Mouse (Mus musculus): ENCODE measurements around the gene Hoxa9. TPM values are rescaled to one million over a fixed set of nuclear protein-coding genes. Genes with fewer than 3 reads are reported as not detected.

Gene Hoxa9
- polyA plus RNA-seq (2015; fragmentation: Illumina TruSeq; extraction: RNeasy Lipid Tissue Mini Kit (QIAGEN cat#74804); ENCODE audit: insufficient read depth, low read depth, low replicate concordance) = not detected

DNA sequence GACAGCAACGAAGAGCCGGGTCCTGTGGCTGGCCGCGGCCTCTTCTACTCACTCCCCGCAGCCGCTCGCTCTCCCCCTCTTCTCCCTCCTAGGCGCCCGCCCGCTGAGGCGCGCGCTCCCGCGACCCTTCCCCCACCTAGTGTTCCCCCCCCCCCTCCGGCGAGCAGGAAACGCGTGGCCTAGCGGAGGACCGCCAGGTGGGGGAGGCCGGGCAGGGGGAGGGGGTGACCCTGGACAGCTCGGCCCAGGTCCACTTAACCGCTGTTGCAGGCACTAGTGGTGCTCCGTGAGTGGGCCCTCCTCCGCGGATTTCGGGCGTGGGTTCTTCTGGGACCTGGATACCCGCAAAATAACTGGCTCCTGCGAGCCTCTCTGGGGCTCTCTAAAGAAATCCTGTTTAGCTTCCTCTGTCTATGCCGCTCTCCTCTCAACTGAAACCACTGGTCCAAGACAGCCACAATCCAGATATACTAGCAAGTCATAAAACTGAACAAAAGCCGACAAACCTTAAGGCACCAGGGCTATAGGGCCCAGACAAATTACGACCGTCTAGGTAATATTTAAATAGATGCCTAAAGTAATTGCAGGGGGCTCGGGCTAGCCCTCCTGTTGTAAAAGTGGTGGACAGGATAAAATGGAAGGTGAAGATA is at the start of gene Hoxa9:
Hoxa9 (minus strand) TSS at position 574 of the 650 bp plus-strand sequence.

DNA sequence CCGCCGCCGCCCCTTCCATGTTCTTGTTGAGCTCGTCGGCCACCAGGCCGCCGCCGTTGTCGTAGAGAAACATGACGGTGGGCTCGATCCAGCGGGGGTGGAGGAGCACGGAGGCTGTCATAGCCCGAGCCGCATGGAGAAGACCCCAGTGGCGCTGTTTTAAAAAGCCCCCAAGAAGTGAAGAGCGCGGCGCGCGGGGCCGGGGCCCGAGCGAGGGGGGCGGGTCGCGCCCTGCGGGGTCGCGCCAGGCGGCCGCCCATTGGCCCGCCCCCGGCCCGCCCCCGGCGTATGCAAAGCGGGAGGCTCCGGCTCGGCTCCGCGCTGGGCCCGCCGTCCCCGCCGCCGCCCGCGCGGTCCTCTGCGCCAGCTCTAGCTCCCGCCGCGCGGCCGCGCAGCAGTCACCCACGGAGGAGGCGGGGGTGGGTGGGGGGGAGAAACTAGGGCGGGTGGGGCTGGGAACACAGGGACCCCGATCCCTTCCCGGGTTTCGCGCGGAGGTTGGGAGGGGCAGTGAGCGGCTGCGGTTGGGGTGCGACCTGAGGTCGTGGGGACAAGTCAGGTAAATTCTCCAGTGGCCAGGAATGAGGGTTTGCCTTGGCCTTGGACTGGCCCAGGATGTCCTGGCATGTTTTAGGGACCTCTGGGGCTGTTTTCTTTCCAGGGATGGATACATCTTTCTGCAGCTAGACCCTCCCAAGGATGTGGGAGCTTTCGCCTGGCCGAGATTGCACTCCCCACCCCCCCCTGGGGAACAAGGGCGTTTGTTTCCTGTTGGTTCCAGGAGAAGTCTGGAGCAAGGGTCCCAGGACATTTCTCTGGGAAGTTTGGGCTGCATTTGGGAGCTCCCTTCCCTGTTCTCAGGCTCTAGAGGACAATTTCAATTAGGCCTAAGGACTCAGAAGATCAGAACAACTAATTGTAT is 30.0 kb upstream of the Hoxa9 start, which contains the start of gene Hoxa13:
Hoxa13 (minus strand) TSS at position 227 of the 922 bp plus-strand sequence.

DNA sequence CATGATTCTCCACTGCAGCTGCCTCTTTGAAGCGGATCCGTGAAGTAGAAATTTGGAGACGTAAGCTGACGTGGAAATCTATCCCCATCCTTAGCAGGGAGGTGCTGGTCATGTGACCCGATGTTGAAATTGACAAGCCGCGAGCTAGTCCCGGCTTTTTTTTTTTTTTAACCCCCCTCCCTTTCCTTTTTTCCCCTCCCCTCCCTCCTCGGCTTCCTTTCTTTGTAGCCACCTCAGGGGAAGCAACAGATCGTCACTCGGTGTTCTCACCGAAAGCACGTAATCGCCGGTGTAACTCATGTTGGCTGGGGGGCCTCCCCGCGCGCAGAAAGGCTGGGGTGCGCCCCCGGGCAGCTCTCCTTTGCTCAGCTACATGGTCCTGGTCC is 14.9 kb upstream of the Hoxa9 start, which contains the start of gene Hoxa11:
Hoxa11 (minus strand) TSS at position 54 of the 386 bp plus-strand sequence.

DNA sequence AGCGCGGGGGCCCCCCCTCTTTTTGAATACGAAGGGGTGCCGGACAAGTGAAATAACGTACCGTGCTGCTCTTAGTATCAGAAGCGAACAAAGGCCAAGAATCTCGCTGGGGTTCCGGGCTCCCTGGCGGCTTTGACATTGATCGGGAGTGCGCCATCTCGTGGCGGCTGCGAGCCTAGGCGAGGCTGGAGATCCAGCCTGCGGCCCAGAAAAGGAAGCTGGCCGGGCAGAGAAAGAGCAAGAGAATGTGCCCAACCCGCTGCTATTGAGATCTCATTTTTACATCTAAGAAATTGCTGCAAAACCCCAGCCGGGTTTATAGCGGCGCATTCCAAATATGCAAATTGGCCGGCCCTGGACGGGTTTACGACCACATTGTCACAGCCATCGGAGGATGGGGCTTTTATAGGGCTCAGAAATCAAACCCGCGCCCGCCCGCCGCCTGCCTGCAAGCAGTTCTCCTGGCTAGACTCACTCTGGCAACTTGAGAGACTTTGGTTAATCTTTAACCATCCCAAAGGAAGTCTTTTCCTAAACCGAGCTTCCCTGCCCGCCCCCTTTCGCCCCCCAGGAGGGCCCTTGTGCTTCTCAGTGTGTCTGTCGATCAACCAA is 9.6 kb upstream of the Hoxa9 start, which contains the start of gene Hoxa10:
Hoxa10 (minus strand) TSS at position 466 of the 612 bp plus-strand sequence.

DNA sequence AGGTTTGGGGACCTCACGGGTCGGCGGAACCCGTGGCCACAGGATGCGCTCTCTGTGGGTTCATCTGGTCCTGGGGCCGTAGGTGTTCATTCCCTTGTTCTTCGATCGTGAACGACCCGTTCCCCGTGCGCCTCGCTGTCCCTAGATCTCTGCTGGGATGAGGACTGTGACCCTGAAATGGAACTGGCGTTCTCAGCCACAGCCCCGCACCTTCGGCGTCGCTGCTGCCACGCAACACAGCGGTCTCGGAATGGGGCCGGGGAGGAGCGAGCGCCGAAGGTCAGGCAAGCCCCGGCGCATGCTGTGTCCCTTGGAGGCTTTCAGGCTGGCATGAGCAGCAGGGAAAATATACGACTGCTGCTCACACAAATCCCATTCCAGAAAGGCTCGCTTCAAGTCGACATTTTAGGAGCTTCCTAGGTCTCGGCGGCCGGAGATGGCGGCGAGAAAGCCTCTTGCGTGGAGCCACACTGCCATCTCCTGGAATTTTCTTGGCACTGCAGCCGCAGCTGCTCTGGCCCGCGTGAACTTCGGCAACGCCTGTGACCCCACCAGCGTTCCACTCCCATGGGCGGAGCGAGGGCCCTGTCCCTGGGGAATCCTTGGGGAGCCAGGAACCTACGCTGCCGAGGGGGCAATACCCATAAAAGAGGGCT is 9.4 kb downstream of the Hoxa9 start, which contains the start of gene Hoxa7:
Hoxa7 (minus strand) TSS at position 518 of the 656 bp plus-strand sequence.

DNA sequence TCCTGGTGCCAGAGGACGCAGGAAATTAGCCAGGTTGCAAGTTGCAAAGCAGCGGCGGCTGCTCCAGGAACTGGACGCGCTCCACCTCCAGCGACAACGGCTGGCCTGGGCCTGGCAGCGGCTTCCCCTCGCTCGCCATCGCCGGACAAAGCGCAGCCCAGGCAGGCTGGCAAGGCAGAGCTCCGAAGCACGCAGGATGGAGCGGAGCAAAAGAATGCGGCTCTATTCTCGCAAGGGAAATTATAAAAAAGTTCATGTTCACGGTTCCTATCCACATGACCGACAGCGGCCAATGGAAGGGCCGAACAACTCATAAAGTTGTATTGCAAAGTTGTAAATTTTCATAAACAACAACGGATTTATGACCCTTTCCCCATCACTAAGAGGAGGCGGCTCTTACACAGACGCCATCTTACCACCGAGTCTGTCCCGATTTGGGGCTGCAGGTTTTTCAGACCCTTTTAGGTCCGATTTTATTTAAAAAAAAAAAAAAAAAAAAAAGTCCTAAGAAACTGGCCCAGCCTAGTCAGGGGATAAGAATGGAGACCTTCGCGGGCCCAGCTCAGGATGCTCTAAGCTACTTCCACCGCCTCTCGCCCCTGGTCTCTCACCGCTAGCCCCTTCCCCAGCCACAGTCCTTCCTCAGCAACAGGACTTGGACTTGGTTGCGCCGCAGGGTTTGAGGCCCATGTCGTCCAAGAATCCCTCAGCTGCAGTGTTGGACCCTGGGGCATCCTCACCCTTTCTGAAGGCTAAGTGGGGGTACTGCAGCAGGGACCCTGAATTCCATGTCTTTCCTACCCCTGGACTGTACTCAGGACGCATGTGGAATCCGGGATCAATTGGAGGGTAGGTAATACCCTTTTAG is 17.5 kb downstream of the Hoxa9 start, which contains the start of the genes Hoxa3 and Gm28308:
Hoxa3 (minus strand) TSS at position 218 of the 868 bp plus-strand sequence.
Gm28308 (minus strand) TSS at position 221 of the 868 bp plus-strand sequence.

DNA sequence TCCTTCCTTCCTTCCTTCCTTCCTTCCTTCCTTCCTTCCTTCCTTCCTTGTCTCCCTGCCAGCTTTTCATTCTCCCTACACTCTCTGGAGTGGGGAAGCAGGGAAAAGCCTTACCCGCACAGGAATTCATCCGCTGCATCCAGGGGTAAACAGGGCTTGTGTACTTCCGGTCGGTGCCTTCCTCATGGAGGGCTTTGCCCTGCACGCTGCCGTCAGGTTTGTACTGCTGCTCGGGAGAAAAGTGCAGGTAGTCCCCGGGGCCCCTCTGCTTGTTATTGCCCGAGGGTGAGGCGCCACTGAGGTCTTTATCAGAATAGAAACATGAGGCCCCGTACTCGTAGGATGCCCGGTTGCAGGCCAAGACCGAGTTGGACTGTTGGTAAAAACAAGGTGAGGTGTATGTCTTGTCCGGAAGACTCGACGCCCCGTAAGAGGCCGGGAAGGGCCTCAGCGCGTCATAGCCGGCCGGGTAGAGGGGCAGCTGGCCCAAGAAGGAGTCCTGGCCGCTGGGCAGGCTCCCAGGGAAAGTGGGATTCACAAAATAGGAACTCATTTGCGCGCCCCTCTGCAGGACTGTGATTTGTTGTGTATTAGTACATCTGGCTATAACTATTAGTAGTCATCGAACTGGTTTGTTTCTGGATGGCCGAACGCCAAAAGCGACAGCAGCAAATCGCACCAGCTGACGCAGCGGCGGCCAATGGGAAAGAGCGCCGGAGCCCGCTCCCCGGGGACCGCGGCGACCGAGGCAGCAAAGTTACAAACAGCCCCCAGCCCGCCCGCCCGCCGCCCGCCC is 22.6 kb downstream of the Hoxa9 start, which contains the start of gene Hoxa6:
Hoxa6 (minus strand) TSS at position 651 of the 796 bp plus-strand sequence.

DNA sequence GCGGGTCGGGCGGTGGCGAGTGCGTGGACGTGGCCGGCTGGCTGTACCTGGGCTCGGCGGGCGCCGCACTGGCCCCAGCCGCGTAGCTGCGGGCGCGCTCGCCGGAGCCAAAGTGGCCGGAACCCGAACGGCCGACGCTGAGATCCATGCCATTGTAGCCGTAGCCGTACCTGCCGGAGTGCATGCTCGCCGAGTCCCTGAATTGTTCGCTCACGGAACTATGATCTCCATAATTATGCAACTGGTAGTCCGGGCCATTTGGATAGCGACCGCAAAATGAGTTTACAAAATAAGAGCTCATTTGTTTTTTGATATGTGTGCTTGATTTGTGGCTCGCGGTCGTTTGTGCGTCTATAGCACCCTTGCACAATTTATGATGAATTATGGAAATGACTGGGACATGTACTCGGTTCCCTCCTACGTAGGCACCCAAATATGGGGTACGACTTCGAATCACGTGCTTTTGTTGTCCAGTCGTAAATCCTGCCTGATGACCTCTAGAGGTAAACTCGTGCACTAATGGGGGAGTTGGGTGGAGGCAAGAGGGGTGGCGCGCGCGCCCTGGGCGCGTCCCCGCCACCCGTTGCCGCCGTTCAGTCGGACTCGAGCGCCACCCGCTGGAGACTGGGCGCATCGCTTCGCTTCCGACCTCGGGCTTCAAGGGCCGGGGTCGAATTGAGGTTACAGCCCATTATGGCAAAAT is 26.7 kb downstream of the Hoxa9 start, which contains the start of gene Hoxa5:
Hoxa5 (minus strand) TSS at position 538 of the 703 bp plus-strand sequence.

DNA sequence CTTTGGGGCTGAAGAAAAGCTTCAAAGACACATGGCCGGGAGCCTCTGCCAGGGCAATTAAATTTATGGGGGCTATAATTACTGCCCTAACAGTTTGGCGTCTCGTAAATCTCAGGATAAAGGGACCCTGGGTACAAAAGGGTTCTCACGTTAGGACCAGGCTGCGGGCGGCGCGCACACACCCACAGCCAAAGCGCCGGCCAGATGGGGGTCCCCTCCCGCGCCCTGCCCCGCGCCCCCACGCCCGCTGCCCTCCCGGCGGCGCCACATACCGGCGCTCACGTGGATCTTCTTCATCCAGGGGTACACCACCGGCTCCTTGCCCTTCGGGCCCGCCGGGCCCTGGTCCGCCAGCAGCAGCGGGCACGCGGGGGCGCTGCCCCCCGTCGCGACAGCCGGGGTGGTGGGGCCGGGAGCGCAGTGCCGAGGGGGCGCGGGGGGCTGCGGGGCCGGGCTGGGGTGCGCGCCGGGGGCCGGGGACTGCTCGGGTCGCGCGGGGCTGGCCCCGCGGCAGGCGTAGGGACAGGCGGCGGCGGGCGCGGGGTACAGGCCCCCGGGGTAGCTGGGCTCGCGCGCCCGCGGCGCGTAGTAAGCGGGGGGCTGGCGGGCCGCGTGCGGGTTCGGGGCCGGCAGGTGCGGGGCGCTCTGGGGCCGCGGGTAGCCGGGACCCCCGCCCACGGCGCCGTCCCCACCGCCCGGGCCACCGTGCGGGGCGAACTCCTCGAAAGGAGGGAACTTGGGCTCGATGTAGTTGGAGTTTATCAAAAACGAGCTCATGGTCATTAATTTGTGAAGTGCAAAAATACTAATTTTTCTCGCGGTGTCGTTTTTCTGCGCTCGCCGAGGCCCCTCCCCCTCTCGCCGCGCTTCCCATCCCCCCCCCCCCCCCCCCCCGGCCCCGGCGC is 39.7 kb downstream of the Hoxa9 start, which contains the start of gene Hoxa4:
Hoxa4 (minus strand) TSS at position 848 of the 905 bp plus-strand sequence.

DNA sequence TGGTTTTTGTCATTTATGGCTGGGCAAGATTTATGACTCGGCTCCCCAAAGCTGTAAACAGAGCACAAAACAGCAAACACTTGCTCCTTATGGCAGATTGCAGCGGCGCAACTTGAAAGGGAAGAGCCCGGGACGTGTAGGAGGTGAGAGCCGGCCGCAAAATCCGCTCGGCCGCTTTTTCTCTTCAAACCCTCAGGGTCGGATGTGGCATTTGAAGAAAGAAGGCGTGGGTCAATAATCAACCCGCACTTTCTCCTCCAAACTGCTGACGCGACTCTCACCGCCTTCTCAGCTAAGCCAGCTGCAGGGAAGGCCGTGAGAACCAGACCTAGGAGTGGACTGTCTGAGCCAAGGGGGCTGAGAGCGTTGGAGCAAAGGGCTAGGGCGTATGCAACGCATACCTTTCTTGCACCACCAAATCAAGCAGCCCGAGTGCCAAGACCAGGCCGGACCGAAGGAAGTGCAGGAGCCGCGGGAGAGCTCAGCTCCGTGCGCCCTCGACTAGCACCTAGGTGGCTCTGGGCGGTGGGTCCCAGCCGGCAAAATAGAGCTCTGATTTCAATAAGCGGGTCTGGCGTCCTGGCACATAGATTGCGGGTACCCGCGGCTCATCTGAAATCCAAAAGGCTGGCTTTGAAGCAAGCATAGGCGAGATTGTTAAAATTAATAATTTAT is 53.7 kb downstream of the Hoxa9 start, which contains the start of gene 5730596B20Rik:
5730596B20Rik (plus strand) TSS at position 438 of the 675 bp plus-strand sequence.

Other genes with a start within 250 kb of the Hoxa9 start
- 8.7 TPM for gene Skap2, start 218.5 kb downstream of the Hoxa9 start, polyA plus RNA-seq (2015; fragmentation: Illumina TruSeq; extraction: RNeasy Lipid Tissue Mini Kit (QIAGEN cat#74804); ENCODE audit: insufficient read depth, low read depth, low replicate concordance)
- gene Hoxa1, start 72.8 kb downstream of the Hoxa9 start, polyA plus RNA-seq (2015; fragmentation: Illumina TruSeq; extraction: RNeasy Lipid Tissue Mini Kit (QIAGEN cat#74804); ENCODE audit: insufficient read depth, low read depth, low replicate concordance) = not detected
- 0.63 TPM for gene Hoxa2, start 66.3 kb downstream of the Hoxa9 start, polyA plus RNA-seq (2015; fragmentation: Illumina TruSeq; extraction: RNeasy Lipid Tissue Mini Kit (QIAGEN cat#74804); ENCODE audit: insufficient read depth, low read depth, low replicate concordance)
- not detected for gene 5730596B20Rik, start 53.6 kb downstream of the Hoxa9 start, polyA plus RNA-seq (2015; fragmentation: Illumina TruSeq; extraction: RNeasy Lipid Tissue Mini Kit (QIAGEN cat#74804); ENCODE audit: insufficient read depth, low read depth, low replicate concordance)
- 1.6 TPM for gene Hoxa4, start 39.3 kb downstream of the Hoxa9 start, polyA plus RNA-seq (2015; fragmentation: Illumina TruSeq; extraction: RNeasy Lipid Tissue Mini Kit (QIAGEN cat#74804); ENCODE audit: insufficient read depth, low read depth, low replicate concordance)
- gene Hoxa5, start 26.5 kb downstream of the Hoxa9 start, polyA plus RNA-seq (2015; fragmentation: Illumina TruSeq; extraction: RNeasy Lipid Tissue Mini Kit (QIAGEN cat#74804); ENCODE audit: insufficient read depth, low read depth, low replicate concordance) = 2.8 TPM
- gene Hoxa6, start 22.4 kb downstream of the Hoxa9 start, polyA plus RNA-seq (2015; fragmentation: Illumina TruSeq; extraction: RNeasy Lipid Tissue Mini Kit (QIAGEN cat#74804); ENCODE audit: insufficient read depth, low read depth, low replicate concordance) = not detected
- 1.5 TPM for gene Hoxa3, start 17.8 kb downstream of the Hoxa9 start, polyA plus RNA-seq (2015; fragmentation: Illumina TruSeq; extraction: RNeasy Lipid Tissue Mini Kit (QIAGEN cat#74804); ENCODE audit: insufficient read depth, low read depth, low replicate concordance)
- gene Gm28308, start 17.8 kb downstream of the Hoxa9 start, polyA plus RNA-seq (2015; fragmentation: Illumina TruSeq; extraction: RNeasy Lipid Tissue Mini Kit (QIAGEN cat#74804); ENCODE audit: insufficient read depth, low read depth, low replicate concordance) = not detected
- gene Hoxa7, start 9.2 kb downstream of the Hoxa9 start, polyA plus RNA-seq (2015; fragmentation: Illumina TruSeq; extraction: RNeasy Lipid Tissue Mini Kit (QIAGEN cat#74804); ENCODE audit: insufficient read depth, low read depth, low replicate concordance) = 0.68 TPM
- not detected for gene Hoxa10, start 9.8 kb upstream of the Hoxa9 start, polyA plus RNA-seq (2015; fragmentation: Illumina TruSeq; extraction: RNeasy Lipid Tissue Mini Kit (QIAGEN cat#74804); ENCODE audit: insufficient read depth, low read depth, low replicate concordance)
- gene Hoxa11, start 14.7 kb upstream of the Hoxa9 start, polyA plus RNA-seq (2015; fragmentation: Illumina TruSeq; extraction: RNeasy Lipid Tissue Mini Kit (QIAGEN cat#74804); ENCODE audit: insufficient read depth, low read depth, low replicate concordance) = not detected
- not detected for gene Hoxa13, start 29.8 kb upstream of the Hoxa9 start, polyA plus RNA-seq (2015; fragmentation: Illumina TruSeq; extraction: RNeasy Lipid Tissue Mini Kit (QIAGEN cat#74804); ENCODE audit: insufficient read depth, low read depth, low replicate concordance)
- gene Evx1, start 82.4 kb upstream of the Hoxa9 start, polyA plus RNA-seq (2015; fragmentation: Illumina TruSeq; extraction: RNeasy Lipid Tissue Mini Kit (QIAGEN cat#74804); ENCODE audit: insufficient read depth, low read depth, low replicate concordance) = not detected

Measured in pancreas, adult 10 weeks (tissue).